Mouse (Mus musculus) forebrain, embryonic 16.5 days (tissue): ENCODE measurements at regions not wholly inside any gene's neighbourhood (a gene's known extent, or its start where the extent isn't known, plus 50 kb on each side); places are given as distances from the start of the nearest gene placed in this dataset.
"Not testable (repeated sequence)": the region's sequence is repeated elsewhere in the genome, so short reads cannot be mapped to it uniquely, and the experiment has no call there.

Experiments used
- ATAC-seq: fragments of 200-750 bp; cut with Nextera tagmentation; 2 replicates; pipeline ENCODE4 v1.8.0; 2017; ENCODE audit warnings: mild to moderate bottlenecking, moderate library complexity
- H3K27ac ChIP-seq: fragments of 300-500 bp; sonication (generic); 2 replicates; pipeline ENCODE4 v1.5.1; 2014; ENCODE audit warnings: low read length, control low read depth
- H3K27me3 ChIP-seq: fragments of 300-500 bp; sonication (generic); replicated peaks from 2 replicates; pipeline ENCODE4 v1.6.1; 2014; ENCODE audit warnings: low read length; ENCODE audit not compliant: control insufficient read depth, insufficient read depth
- H3K36me3 ChIP-seq: fragments of 300-500 bp; sonication (generic); 2 replicates; pipeline ENCODE4 v1.6.1; 2014; ENCODE audit not compliant: control insufficient read depth, insufficient read depth
- H3K4me1 ChIP-seq: fragments of 300-500 bp; sonication (generic); replicated peaks from 2 replicates; pipeline ENCODE4 v1.6.1; 2014; ENCODE audit warnings: low read length; ENCODE audit not compliant: control insufficient read depth, insufficient read depth
- H3K4me2 ChIP-seq: fragments of 300-500 bp; sonication (generic); 2 replicates; pipeline ENCODE4 v1.6.1; 2014; ENCODE audit warnings: mild to moderate bottlenecking, low read length, control low read depth
- H3K4me3 ChIP-seq: fragments of 300-500 bp; sonication (generic); replicated peaks from 2 replicates; pipeline ENCODE4 v1.5.1; 2014; ENCODE audit warnings: mild to moderate bottlenecking, low read length, control low read depth
- H3K9ac ChIP-seq: fragments of 300-500 bp; sonication (generic); replicated peaks from 2 replicates; pipeline ENCODE4 v1.6.1; 2014; ENCODE audit warnings: low read depth, low read length, control low read depth
- H3K9me3 ChIP-seq: fragments of 300-500 bp; sonication (generic); 2 replicates; pipeline ENCODE4 v1.6.1; 2016; ENCODE audit warnings: low read length; ENCODE audit not compliant: control insufficient read depth
- WGBS: fragments of 180-500 bp; shearing (Covaris S2); extraction: QIAGEN DNeasy Blood & Tissue Kit; methylation state at CpG from one replicate; pipeline ENCODE4 v1.1.7; 2014; 5-methylcytosine and 5-hydroxymethylcytosine counted together

GRCm38 (mm10) chr1:30588336-30588735 is 285.4 kb downstream of the Phf3 start:
- Histone ChIP-seq H3K9me3 (no peaks in the 10 kb centered on the region), H3K27me3 (no peaks in the 10 kb centered on the region), H3K4me3 (no peak overlapping the region), H3K4me2 (no peak overlapping the region), H3K27ac (no peak overlapping the region), H3K9ac (no peak overlapping the region), H3K4me1 (peaks cover 3% of the 10 kb centered on the region; the same call in 1 of the 2 replicates), H3K36me3 (no peaks in the 10 kb centered on the region)
- no peak for ATAC-seq
- WGBS = 71% methylated on average over 4 of the region's 4 CpGs

- Histone ChIP-seq H3K9ac (no peak overlapping the region), H3K27ac (no peak overlapping the region), H3K9me3 (no peaks in the 10 kb centered on the region), H3K4me2 (no peak overlapping the region), H3K4me1 (no peaks in the 10 kb centered on the region), H3K36me3 (no peaks in the 10 kb centered on the region), H3K27me3 (no peaks in the 10 kb centered on the region), H3K4me3 (no peak overlapping the region)
- WGBS = 2% methylated on average over 4 of the region's 4 CpGs
- ATAC-seq = peak; percentile 56
Measured at GRCm38 (mm10) chr1:30584806-30585205, 288.9 kb downstream of the Phf3 start.

DNA sequence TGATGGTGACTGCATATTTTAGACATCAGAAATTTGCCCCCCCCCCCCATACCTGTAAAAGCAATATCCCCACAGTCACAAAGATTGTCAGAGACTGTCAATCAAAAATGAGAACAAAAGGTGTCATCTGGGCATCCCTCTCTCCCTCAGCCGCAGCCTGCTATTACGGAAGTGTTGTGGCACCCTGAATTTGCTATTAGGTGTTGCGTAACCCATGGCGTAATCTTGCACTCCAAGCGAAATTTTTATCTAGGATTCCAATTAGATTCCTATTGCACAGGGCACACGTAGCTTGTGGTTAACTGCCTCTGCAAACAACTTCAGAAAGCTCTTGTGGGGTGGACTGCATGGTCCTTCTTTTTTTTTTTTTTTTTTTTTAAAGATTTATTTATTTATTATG is 289.9 kb downstream of the Phf3 start:
- H3K4me3 ChIP-seq = no peak overlapping the region
- no peaks in the 10 kb centered on the region for H3K27me3 ChIP-seq
- no peak overlapping the region for H3K27ac ChIP-seq
- H3K4me2 ChIP-seq = no peak overlapping the region
- no peak for ATAC-seq
- H3K4me1 ChIP-seq = no peaks in the 10 kb centered on the region
- no peaks in the 10 kb centered on the region for H3K9me3 ChIP-seq
- no peaks in the 10 kb centered on the region for H3K36me3 ChIP-seq
- no peak overlapping the region for H3K9ac ChIP-seq
- WGBS = 81% methylated on average over 6 of the region's 6 CpGs

DNA sequence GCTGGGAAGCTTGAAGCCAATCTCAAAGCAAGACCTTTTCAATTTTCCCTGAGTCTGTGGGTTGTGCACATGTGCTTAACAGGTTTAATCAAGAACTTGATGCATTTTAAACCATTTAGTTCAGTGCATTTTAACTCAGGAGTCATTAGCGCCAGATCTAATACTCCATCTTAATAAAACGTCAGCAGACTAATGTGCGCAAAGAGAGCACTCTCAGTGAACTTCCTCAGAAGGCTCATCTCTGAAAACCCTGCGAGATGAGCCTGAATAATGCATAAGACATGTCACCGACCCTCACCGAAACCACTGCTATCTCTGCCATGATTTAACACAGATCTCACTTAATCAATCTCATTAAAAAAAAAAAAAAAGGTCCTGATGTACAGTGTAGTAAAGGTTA is 309.0 kb downstream of the Phf3 start:
- Histone ChIP-seq H3K27ac (no peak overlapping the region), H3K4me3 (no peak overlapping the region), H3K4me2 (no peak overlapping the region), H3K9me3 (no peaks in the 10 kb centered on the region), H3K27me3 (no peaks in the 10 kb centered on the region), H3K36me3 (no peaks in the 10 kb centered on the region), H3K4me1 (no peaks in the 10 kb centered on the region), H3K9ac (no peak overlapping the region)
- 86% methylated on average over 6 of the region's 6 CpGs for WGBS
- no peak for ATAC-seq

DNA sequence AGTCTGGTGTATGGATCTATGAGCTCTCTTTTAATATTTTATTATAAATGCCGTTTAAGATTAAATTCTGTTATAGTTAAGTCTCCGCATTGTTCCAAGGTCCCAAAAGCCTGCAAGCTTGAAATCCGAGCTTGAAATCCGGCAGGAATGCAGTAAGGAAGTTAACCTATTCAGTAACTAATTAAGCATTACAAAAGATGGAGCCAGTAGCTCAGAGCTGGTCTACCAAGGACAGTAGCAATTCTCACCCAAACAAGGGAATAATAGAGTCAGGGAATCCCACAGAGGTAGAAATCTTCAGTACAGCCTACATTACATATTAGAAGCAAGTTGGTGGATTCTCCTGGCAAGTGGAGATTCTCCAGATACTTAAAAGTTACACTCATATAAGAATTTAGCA is 325.0 kb downstream of the Phf3 start:
- not testable (repeated sequence) for H3K4me2 ChIP-seq, H3K36me3 ChIP-seq, ATAC-seq, H3K9me3 ChIP-seq, H3K9ac ChIP-seq, H3K4me1 ChIP-seq, H3K27ac ChIP-seq, H3K27me3 ChIP-seq, H3K4me3 ChIP-seq
- WGBS = 9% methylated on average over 4 of the region's 4 CpGs

GRCm38 (mm10) chr1:30540088-30540698 is 333.5 kb downstream of the Phf3 start:
- peaks cover 7% of the 10 kb centered on the region for H3K4me1 ChIP-seq
- no peak for ATAC-seq
- H3K4me3 ChIP-seq = no peak overlapping the region
- H3K4me2 ChIP-seq = no peak overlapping the region
- H3K27me3 ChIP-seq = no peaks in the 10 kb centered on the region
- WGBS = 95% methylated on average over 13 of the region's 13 CpGs
- no peak overlapping the region for H3K9ac ChIP-seq
- H3K36me3 ChIP-seq = no peaks in the 10 kb centered on the region
- no peaks in the 10 kb centered on the region for H3K9me3 ChIP-seq
- H3K27ac ChIP-seq = no peak overlapping the region

DNA sequence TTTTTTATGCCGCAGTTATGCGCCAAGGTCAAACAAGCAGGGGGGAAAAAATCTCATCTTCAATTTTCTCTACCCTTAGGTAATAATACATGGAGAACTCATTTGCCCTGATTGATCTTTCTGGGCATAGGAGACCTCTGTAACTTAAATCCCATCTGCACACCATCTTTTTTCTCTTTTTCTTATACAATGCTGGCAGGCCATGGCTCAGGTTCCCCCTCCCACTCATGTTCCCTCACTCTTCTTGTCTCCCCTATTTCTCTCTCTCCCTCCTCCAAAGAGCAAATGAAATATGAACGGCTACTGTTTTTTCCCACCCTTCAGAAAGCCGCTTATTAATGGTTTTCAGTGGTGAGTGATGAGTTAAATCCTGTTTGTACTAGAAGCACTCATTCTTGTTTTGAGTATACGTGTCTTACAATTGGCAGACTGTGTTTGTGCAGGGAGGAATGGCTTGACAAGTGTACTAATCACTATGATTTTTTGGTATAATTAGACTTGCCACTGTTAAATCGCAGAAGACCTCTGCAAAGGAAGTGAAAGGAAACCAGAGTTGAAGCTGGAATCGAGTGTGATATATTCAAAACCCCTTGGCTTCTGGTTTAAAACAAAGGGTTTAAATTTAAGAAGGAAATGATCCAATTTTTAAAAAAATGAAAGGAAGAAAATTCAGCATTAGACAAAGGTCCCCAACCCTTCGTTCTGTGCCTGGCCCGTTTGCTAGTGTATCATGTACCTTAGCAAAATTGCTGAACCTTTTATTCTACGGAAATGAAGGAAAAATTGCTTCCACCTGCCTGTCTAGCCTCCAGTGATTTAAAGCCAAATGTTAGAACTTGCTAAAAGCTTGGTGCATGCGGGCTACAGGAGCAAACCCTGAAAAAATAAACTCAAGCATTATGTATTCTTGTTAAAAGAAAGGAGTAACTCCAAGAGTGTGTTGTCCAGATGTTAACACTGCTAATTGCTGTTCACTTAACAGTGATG is 336.4 kb downstream of the Phf3 start:
- Histone ChIP-seq H3K4me2 (no peak overlapping the region), H3K9ac (no peak overlapping the region), H3K27ac (no peak overlapping the region; the same call in 1 of the 2 replicates), H3K27me3 (no peaks in the 10 kb centered on the region), H3K4me3 (no peak overlapping the region), H3K9me3 (no peaks in the 10 kb centered on the region), H3K4me1 (peaks cover 7% of the 10 kb centered on the region), H3K36me3 (no peaks in the 10 kb centered on the region)
- ATAC-seq = peak; percentile 87
- WGBS = 54% methylated on average over 11 of the region's 11 CpGs

DNA sequence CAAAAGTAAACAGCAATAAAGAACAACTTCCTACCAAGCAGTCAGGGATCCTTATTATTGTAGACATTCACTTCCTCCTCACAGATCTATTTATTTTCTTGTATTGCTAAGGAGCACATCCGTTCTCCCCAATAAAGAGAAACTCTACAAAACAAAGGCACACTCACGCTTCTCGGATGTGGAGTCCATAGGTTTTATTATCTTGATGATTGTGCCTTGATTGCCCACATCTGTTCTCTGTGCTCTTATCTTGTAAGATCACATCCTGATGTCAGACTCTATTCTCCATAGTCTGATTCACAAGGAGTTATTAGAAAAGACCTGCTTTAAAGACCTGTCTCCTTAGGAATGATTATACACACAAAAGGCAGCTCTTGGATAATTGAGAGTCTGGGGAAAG is 356.4 kb downstream of the Phf3 start:
- 84% methylated on average over 3 of the region's 3 CpGs for WGBS
- Histone ChIP-seq H3K36me3 (no peaks in the 10 kb centered on the region), H3K27ac (no peak overlapping the region), H3K4me3 (no peak overlapping the region), H3K9me3 (no peaks in the 10 kb centered on the region), H3K27me3 (no peaks in the 10 kb centered on the region), H3K9ac (no peak overlapping the region), H3K4me1 (no peaks in the 10 kb centered on the region), H3K4me2 (no peak overlapping the region)
- ATAC-seq = no peak

DNA sequence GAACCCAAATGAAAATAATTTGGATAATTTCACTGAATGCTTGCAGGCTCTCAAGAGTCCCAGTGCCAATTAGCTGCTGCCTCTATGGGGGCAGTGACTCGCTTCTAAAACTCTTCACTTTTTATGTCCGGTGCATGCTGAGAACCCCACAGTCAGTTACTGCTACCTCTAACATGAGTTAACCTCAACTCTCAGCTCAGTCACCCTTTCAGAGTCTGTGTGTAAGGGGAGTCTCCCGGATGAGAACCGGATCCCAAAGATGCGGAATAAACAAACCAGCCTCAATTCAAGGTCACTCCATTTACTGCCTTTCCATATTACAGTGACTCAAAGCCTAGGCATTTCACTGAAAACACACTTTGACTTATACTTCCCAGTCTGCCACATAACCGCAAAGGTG is 357.9 kb downstream of the Phf3 start:
- Histone ChIP-seq H3K27ac (no peak overlapping the region), H3K4me3 (no peak overlapping the region), H3K27me3 (no peaks in the 10 kb centered on the region), H3K4me2 (no peak overlapping the region), H3K9me3 (no peaks in the 10 kb centered on the region), H3K9ac (no peak overlapping the region), H3K4me1 (no peaks in the 10 kb centered on the region), H3K36me3 (no peaks in the 10 kb centered on the region)
- no peak for ATAC-seq
- 94% methylated on average over 6 of the region's 6 CpGs for WGBS
